Mouse (Mus musculus): ENCODE data around the gene Zmat3. TPM values are rescaled to one million over a fixed set of nuclear protein-coding genes. Genes with fewer than 3 reads are reported as not detected.

The Zmat3 gene
- polyA plus RNA-seq, 3 experiments from 2014 or later = 4.7 to 9.1 (median 5.8) TPM

DNA sequence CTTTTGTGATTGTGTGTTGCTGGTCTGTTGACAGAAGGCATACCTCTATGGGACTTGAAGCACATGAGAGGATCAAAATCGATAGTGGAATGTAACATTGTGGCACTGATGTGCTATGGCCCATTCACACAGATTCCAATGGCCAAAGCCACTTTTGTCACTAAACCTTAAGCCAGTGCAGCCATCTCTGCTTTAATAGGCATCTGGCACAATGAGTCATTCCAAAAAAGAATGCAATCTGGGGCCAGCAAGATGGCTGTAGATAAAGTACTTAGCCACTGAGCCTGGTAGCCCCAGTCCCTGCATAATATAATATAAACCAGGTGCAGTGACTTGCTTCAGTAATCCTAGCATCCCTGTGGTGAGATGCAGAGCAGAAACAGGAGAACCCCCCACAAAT, 1.7 kb upstream of the Zmat3 start:
- no peak for ATAC-seq

- ATAC-seq = no peak
These were observed 476 bp upstream of the Zmat3 start for GRCm38 (mm10) chr3:32366246-32366734.

- ATAC-seq = peak; percentile 54
These were observed 821 bp downstream of the Zmat3 start for GRCm38 (mm10) chr3:32364841-32365545.

GRCm38 (mm10) chr3:32364195-32364594, 1.6 kb downstream of the Zmat3 start:
- ATAC-seq = no peak

GRCm38 (mm10) chr3:32361221-32361620, 4.6 kb downstream of the Zmat3 start:
- no peak for ATAC-seq

DNA sequence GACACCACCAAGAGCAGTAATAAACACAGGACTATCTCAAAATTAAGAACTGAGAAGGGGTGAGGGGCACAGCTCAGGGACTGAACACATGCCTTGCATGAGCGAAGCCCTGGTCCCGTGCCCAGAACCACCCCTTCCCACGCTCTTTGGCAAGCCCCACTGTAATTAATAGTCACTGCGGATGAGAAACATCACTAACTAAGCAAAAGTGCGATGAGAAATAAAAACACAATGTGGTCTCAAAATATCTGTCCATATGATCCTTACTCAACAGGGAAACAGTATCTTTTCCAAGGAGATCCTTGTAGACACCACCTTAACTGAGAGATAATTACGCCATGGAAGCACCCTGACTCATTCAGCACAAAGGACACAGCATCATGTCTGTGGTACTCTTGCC, 17.9 kb downstream of the Zmat3 start:
- no peak for ATAC-seq

DNA sequence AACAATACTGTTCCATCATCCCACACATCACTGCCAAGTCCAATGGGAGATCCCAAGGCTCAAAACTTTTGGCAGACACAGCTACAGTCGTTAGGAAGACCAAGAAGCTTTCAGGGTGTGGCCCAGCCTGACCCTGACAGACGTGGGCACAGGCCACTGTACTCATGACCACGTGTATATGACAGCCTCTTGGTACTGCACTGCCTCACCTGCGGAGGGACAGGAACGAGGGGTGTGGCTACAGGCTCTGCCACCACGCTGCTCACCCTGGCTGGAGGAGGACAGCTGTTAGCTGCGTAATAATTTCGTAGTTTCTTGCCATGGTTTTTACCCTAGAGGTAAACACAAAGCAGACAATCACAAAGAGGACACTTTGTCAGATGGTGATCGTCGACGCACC, 20.6 kb downstream of the Zmat3 start:
- no peak for ATAC-seq

GRCm38 (mm10) chr3:32344825-32345224, 21.0 kb downstream of the Zmat3 start:
- no peak for ATAC-seq

DNA sequence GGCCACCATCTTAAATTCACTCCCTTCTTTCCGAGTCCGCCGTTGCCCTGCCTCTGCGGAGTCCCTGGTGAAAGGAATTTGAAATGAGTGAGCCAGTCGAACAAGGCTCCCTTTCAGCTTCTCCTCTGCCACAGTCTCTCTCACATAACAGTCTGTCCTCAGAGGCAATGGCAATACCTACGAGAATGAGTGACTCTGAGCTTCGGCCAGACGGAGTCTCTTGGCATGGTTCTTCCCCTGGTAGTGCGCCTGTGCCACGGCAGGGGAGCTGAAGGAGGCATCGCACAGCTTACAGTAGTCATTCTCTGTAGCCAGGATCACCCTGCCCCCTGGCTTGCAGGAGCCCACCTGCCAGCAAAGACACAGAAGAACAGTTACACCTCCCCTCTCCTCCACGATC, 22.4 kb downstream of the Zmat3 start:
- no peak for ATAC-seq

- ATAC-seq = no peak
These were observed 24.4 kb downstream of the Zmat3 start for GRCm38 (mm10) chr3:32341434-32341833.

- ATAC-seq = no peak
These were observed 27.6 kb downstream of the Zmat3 start for GRCm38 (mm10) chr3:32338231-32338630.

- ATAC-seq = no peak
These were observed 28.0 kb downstream of the Zmat3 start for GRCm38 (mm10) chr3:32337770-32338169.

- ATAC-seq = no peak
These were observed 30.9 kb downstream of the Zmat3 start for GRCm38 (mm10) chr3:32334901-32335300.

DNA sequence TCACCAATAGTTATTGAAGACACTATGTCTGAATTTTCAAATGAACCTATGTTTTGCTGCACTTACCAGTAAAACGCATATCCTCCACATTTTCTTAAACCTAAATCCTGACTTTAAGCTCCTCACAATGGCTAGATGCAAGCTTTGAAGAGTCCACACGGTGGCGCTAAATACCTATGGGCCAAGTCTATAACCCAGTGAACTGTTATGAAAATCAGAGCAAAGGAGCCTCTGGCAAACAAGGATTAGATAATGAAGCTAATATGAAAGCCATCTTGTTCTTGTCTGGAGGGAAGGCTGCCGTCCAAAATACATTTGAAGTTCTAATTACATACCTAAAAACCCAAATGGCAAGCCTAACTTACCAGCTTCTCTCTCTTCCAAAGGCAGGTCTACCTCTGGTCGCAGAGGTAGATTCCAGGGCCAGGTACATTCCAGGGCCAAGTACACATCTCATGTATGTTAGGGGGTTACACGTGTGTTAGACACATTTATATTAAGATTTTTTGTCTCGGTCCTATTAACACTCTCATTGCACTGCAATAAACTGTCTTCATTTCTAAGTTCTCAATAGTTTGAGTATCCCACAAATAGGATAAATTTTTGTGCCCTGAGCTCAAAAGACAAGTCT, 32.2 kb downstream of the Zmat3 start:
- ATAC-seq = peak; percentile 89

DNA sequence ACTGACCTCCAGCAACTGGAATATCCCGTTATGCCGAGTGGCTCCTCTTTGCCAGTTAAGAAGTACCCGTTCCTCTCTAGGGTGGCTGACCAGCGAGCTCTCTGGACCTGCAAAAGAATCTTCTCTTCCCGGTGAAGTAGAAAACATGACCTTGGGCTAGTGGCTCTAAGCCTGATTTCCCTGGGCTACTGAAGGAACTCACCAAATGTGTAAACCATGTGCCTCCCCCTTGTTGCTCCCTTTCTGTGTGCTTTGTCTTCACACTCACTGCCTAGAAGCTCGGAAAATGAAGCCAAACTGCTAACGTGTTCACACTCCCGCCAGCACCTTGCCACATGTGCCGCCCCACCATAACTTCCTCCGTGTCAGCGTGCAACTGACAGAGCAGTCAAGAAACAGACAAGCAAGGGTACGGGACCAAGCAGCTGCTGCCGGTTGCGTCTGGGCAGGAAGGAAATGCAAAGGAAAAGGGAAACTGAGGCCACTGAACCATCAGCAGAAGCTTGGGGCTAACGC, 47.9 kb downstream of the Zmat3 start:
- no peak for ATAC-seq

GRCm38 (mm10) chr3:32317165-32317900, 48.5 kb downstream of the Zmat3 start:
- ATAC-seq = peak; percentile 64

DNA sequence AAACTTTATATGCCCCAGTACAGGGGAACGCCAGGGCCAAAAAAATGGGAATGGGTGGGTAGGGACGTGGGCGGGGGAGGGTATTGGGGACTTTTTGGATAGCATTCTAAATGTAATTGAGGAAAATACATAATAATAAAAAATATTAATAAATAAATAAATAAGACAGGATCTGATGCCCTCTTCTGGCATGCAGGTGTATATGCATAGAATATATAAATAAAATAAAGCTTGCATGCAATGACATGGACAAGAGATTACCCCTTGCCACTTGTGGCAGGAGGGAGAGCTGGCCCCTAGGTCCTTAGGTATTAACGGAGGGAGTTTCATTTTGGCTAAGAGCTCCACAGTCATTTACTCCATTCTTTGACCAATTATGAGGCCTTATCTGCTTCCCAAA, 51.1 kb downstream of the Zmat3 start:
- ATAC-seq = no peak

DNA sequence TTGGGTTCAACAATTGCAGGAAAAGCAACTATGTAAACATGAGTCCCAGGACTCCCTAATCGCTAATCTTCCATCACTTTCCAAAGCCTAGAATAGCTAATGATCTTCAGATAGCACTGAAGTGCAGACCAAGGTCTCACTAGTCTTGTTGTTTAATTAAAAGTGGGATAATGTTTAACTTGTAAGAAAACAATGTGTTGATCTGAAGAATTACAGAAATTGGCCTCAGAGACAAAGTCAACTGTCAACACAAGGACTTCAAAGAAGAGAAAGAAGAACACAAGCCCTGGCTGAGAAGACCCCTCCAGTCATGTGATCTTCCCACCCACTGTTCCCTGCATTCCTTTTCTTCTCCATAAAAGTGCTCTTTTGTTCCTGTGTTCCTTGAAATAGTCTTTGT, 61.6 kb downstream of the Zmat3 start:
- no peak for ATAC-seq

- no peak for ATAC-seq
These were observed 73.8 kb downstream of the Zmat3 start for GRCm38 (mm10) chr3:32292001-32292400.

Data from inflammation-experienced regulatory T-cells, adult 6 months (primary cell).